Mouse (Mus musculus) E14TG2a.4 (cell line): ENCODE measurements around the gene Mzf1.

Experiments used
- H3K27me3 ChIP-seq: 2 replicates; pipeline ENCODE4 v1.6.1; 2014; ENCODE audit warnings: low read length, control low read depth; ENCODE audit not compliant: insufficient read depth
- H3K36me3 ChIP-seq: 2 replicates; pipeline ENCODE4 v1.6.1; 2014; ENCODE audit warnings: low read length, control low read depth; ENCODE audit not compliant: insufficient read depth
- H3K4me1 ChIP-seq: replicated peaks from 2 replicates; pipeline ENCODE4 v1.6.1; 2014; ENCODE audit warnings: low read depth, low read length, control low read depth
- H3K4me3 ChIP-seq: replicated peaks from 2 replicates; pipeline ENCODE4 v1.5.1; 2014; ENCODE audit warnings: mild to moderate bottlenecking, low read length
- H3K9me3 ChIP-seq: 2 replicates; pipeline ENCODE4 v1.6.1; 2014; ENCODE audit warnings: low read length, control low read depth
- CTCF ChIP-seq: conservative IDR thresholded peaks from 2 replicates; pipeline ENCODE4 v1.5.1; 2014; ENCODE audit warnings: low read length
- NANOG ChIP-seq: IDR thresholded peaks from 2 replicates; pipeline ENCODE4 v1.6.1; 2014; ENCODE audit warnings: borderline replicate concordance, low read length, mixed read lengths
- POU5F1 ChIP-seq: IDR thresholded peaks from 2 replicates; pipeline ENCODE4 v1.6.1; 2014; ENCODE audit warnings: low read length, borderline replicate concordance

The Mzf1 gene

DNA sequence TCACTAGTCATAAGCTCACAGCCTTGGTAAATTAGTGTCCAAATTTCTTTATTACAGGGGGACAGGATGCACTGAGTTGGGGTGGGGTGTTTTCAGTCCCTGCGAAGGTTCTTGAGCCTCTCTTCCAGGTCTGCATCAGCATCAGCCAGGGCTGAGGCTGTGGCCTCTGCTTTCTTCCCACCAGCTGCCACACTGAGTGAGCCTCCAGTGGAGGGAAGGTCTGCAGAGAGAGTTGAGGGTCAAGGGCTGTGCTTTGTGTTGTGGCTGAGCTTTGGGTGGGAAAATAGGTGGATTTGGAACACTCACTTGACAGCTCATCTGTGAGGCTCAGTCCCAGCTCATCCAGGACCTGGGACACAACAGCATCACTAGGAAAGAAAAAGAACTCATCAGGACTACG lies 22.6 kb downstream of the Mzf1 start:
- no peaks in the 10 kb centered on the region for H3K27me3 ChIP-seq
- H3K9me3 ChIP-seq, result no peaks in the 10 kb centered on the region
- H3K4me3 ChIP-seq, result peak overlapping the region; percentile 89; the same call in 1 of the 2 replicates
- peaks cover 93% of the 10 kb centered on the region for H3K4me1 ChIP-seq
- TF ChIP-seq POU5F1, result no peak
- no peak for TF ChIP-seq CTCF
- TF ChIP-seq NANOG, result no peak
- peaks cover 93% of the 10 kb centered on the region for H3K36me3 ChIP-seq

DNA sequence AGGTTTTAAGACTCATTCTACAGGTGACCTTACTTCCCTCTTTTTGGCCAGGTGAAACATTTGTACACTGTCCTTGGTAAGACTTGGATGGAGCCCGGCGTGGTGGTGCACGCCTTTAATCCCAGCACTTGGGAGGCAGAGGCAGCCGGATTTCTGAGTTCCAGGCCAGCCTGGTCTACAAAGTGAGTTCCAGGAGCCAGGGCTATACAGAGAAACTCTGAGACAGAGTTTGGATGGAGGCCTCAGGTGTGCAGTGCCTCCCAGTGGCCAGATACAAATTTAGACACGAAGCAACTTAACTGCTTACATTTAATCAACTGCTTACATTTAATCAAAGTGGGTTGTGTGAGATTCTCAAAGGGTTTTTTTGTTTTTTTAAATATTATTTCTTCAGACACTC lies 23.5 kb downstream of the Mzf1 start:
- peaks cover 92% of the 10 kb centered on the region for H3K4me1 ChIP-seq
- TF ChIP-seq CTCF (peak; percentile 37), POU5F1 (no peak)
- H3K36me3 ChIP-seq, result peaks cover 93% of the 10 kb centered on the region
- no peak overlapping the region for H3K4me3 ChIP-seq
- no peaks in the 10 kb centered on the region for H3K27me3 ChIP-seq
- H3K9me3 ChIP-seq, result no peaks in the 10 kb centered on the region

DNA sequence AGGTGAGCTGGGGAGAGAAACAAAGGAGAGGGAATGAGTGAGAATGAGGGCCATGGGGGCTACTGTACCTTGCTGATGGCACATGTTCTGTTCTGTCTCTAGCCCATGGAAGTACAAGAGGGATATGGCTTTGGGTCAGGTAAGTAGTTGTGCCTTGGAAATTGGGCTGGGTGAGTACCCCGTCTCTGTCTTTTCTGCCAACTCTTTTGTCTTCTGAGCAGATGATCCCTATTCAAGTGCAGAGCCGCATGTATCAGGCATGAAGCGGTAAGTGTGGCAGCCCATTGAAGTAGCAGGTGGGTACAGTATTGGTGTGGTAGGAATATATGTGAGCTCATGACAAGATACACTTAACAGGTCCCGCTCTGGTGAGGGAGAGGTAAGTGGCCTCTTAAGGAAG lies 25.6 kb downstream of the Mzf1 start:
- TF ChIP-seq CTCF, result no peak
- no peak for TF ChIP-seq NANOG
- no peak for TF ChIP-seq POU5F1
- peak overlapping the region; percentile 100 for H3K4me3 ChIP-seq
- peaks cover 91% of the 10 kb centered on the region for H3K36me3 ChIP-seq
- H3K4me1 ChIP-seq, result peaks cover 77% of the 10 kb centered on the region
- H3K27me3 ChIP-seq, result no peaks in the 10 kb centered on the region
- no peaks in the 10 kb centered on the region for H3K9me3 ChIP-seq

DNA sequence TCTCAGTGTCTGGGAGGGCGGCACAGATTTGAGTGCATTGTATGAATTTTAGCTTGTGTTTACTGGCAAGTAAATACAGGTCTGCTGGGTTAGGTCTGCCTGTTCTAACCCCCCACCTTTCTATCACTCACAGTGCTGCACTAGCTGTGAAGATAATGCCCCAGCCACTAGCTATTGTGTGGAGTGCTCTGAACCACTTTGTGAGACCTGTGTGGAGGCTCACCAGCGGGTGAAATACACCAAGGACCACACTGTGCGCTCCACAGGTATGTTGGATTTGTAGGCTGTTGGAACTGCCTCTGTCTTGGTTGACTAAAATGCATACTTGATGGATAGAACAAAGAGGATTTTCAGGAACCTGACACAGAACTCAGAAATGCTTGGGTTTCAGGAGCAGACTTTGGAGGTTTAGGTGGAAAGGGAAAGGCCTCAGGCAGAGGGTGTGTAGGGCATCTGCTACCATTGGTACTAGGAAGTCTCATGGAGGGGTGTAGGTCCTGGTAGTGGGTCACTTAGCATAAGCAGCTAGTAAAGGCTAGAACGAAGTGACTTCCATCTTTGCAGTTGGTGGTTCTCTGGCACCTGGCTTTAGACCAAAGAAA lies 29.0 kb downstream of the Mzf1 start:
- Histone ChIP-seq H3K9me3 (no peaks in the 10 kb centered on the region), H3K4me3 (peak overlapping the region; percentile 100), H3K27me3 (no peaks in the 10 kb centered on the region), H3K36me3 (peaks cover 57% of the 10 kb centered on the region), H3K4me1 (peaks cover 59% of the 10 kb centered on the region)
- TF ChIP-seq NANOG, result no peak
- no peak for TF ChIP-seq CTCF
- no peak for TF ChIP-seq POU5F1

DNA sequence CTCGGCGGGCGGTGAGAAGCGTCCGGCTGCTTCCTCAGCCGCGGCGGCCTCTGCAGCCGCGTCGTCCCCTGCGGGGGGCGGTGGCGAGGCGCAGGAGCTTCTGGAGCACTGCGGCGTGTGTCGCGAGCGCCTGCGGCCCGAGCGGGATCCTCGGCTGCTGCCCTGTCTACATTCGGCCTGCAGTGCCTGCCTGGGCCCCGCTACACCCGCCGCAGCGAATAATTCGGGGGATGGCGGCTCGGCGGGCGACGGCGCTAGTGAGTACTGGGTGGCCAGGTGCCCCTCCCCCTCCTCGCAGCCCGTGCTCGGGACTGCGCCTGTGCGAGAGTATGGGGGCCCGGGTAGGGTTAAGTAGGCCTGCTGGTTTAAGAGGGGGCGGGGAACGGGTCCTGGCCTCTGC lies 29.8 kb downstream of the Mzf1 start:
- H3K9me3 ChIP-seq, result no peaks in the 10 kb centered on the region
- H3K36me3 ChIP-seq, result peaks cover 49% of the 10 kb centered on the region
- no peaks in the 10 kb centered on the region for H3K27me3 ChIP-seq
- no peak for TF ChIP-seq CTCF
- no peak for TF ChIP-seq POU5F1
- no peak for TF ChIP-seq NANOG
- H3K4me3 ChIP-seq, result peak overlapping the region; percentile 100
- H3K4me1 ChIP-seq, result peaks cover 55% of the 10 kb centered on the region

DNA sequence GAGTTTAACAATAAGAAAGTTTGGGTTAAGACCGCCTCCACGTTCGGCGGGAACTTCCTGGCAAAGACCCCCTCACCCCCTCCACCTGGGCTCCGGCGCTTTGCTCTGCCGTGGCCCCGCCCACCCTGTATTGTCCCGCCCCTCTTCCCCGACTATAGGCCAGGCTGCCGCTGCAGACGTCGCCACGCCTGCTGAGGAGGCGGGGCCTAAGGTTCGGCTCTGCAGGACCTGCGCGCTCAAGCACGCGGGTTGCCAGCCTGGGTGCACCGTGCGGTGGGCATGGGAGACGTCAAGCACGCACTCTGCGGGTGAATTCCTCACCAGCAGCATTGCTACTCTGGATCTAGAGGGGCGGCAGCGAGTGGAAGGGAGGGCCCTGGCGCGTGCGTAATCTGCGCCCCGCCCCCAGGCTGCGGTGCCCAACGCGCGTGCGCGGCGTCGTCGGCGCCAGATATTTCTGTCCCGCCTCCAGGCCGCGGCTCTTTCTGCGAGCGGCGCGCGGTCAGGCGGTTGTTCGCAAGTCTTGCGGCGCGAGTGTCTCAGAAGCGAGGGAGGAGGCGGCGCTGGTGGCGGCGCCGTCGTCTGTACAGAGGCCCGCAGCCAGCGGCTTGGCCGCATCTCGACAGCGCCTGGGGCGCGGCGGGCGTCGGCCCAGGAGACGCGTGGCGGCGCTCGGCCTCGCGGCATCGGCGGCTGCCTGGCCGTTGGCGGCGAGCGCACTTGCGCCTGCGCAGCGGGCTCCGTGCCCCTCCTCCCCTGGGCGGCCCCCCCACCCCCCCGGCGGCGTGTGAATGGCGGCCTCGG lies 30.4 kb downstream of the Mzf1 start:
- no peak for TF ChIP-seq POU5F1
- no peak for TF ChIP-seq CTCF
- TF ChIP-seq NANOG, result no peak
- no peaks in the 10 kb centered on the region for H3K9me3 ChIP-seq
- H3K27me3 ChIP-seq, result no peaks in the 10 kb centered on the region
- H3K36me3 ChIP-seq, result peaks cover 43% of the 10 kb centered on the region
- peak overlapping the region; percentile 100 for H3K4me3 ChIP-seq
- peaks cover 54% of the 10 kb centered on the region for H3K4me1 ChIP-seq

DNA sequence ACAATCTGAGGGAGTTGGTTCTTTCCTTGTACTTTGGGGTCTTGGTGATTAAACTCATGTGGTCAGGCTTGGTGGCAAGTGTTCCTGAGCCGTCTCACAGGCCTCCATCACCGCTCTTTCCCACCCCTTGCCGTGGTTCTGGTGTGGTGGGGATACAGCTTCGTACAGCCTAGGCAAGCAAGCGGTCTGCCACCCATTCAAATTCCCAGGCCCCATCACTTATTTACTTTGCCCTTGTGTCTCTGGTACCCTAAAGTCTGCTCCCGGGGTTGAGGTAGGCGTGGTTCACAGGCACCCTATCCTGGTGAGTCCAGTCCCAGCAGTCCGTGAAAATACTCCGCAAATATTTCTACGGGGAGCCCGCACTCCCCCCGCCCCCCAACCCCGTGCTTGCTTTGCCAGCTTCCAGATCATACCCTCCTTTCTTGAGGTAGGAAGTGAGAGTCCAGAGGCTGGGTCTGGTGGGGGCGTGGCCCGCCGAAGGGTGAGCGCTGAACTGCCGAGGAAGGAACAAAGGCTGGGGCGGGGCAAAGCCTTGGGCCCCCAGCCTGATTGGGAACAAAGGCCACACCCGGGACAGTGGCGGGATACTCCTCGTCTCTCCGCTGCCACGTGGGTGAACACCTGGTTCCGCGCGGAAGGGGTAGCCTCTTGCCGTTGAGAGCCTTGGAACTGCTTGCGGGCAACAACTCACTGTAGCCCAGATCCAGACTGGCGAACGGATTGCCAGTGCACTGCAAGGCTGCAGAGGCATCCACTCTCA lies 31.6 kb downstream of the Mzf1 start:
- no peaks in the 10 kb centered on the region for H3K9me3 ChIP-seq
- peak overlapping the region; percentile 100 for H3K4me3 ChIP-seq
- peaks cover 31% of the 10 kb centered on the region for H3K36me3 ChIP-seq
- H3K4me1 ChIP-seq, result peaks cover 52% of the 10 kb centered on the region
- TF ChIP-seq POU5F1, result no peak
- no peak; the same call in 1 of the 2 replicates for TF ChIP-seq NANOG
- no peak for TF ChIP-seq CTCF
- no peaks in the 10 kb centered on the region for H3K27me3 ChIP-seq

DNA sequence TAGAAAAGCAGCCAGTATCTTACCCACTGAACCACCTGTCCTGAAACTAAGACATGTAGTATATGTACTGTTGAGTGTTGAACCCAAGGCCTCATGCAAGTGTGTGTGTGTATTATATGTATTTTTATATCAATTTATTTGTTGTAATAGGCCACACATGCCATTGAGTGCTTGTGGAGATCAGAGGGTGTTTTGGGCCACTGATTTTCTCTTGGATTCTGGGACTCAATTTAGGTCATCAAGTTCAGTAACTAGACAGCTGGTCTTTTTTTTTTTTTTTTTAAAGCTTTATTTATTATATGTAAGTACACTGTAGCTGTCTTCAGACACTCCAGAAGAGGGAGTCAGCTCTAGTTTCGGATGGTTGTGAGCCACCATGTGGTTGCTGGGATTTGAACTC lies 39.3 kb downstream of the Mzf1 start:
- no peaks in the 10 kb centered on the region for H3K9me3 ChIP-seq
- TF ChIP-seq NANOG (no peak), POU5F1 (no peak), CTCF (no peak)
- H3K4me1 ChIP-seq, result peaks cover 70% of the 10 kb centered on the region
- H3K36me3 ChIP-seq, result no peaks in the 10 kb centered on the region
- no peak overlapping the region for H3K4me3 ChIP-seq
- no peaks in the 10 kb centered on the region for H3K27me3 ChIP-seq
